Mouse (Mus musculus) midbrain, embryonic 16.5 days (tissue): ENCODE results near the gene Gypa. TPM values are rescaled to one million over a fixed set of nuclear protein-coding genes. Genes with fewer than 3 reads are reported as not detected.

Experiments used
- ATAC-seq: fragments of 200-750 bp; cut with Nextera tagmentation; 2 replicates; pipeline ENCODE4 v1.8.0; 2017; ENCODE audit warnings: moderate TSS enrichment
- H3K27ac ChIP-seq: fragments of 300-500 bp; sonication (generic); 2 replicates; pipeline ENCODE4 v1.5.1; 2014; ENCODE audit warnings: mild to moderate bottlenecking, low read length, mixed read lengths
- H3K27me3 ChIP-seq: fragments of 300-500 bp; sonication (generic); 2 replicates; pipeline ENCODE4 v1.6.1; 2014; ENCODE audit warnings: low read depth, low read length, mixed read lengths; ENCODE audit not compliant: control insufficient read depth, insufficient read depth
- H3K36me3 ChIP-seq: fragments of 300-500 bp; sonication (generic); 2 replicates; pipeline ENCODE4 v1.6.1; 2014; ENCODE audit warnings: mild to moderate bottlenecking, low read length, moderate library complexity, mixed read lengths; ENCODE audit not compliant: control insufficient read depth, insufficient read depth
- H3K4me1 ChIP-seq: fragments of 300-500 bp; sonication (generic); 2 replicates; pipeline ENCODE4 v1.6.1; 2014; ENCODE audit warnings: mild to moderate bottlenecking, low read length, mixed read lengths; ENCODE audit not compliant: control insufficient read depth, insufficient read depth
- H3K4me2 ChIP-seq: fragments of 300-500 bp; sonication (generic); 2 replicates; pipeline ENCODE4 v1.6.1; 2014; ENCODE audit warnings: mild to moderate bottlenecking, low read length, mixed read lengths
- H3K4me3 ChIP-seq: fragments of 300-500 bp; sonication (generic); 2 replicates; pipeline ENCODE4 v1.5.1; 2014; ENCODE audit warnings: low read depth, mild to moderate bottlenecking, low read length, moderate library complexity, mixed read lengths
- H3K9ac ChIP-seq: fragments of 300-500 bp; sonication (generic); 2 replicates; pipeline ENCODE4 v1.6.1; 2014; ENCODE audit warnings: low read depth, low read length, mixed read lengths
- H3K9me3 ChIP-seq: fragments of 300-500 bp; sonication (generic); replicated peaks from 2 replicates; pipeline ENCODE4 v1.6.1; 2014; ENCODE audit warnings: mild to moderate bottlenecking, low read length, mixed read lengths; ENCODE audit not compliant: control insufficient read depth, poor library complexity, severe bottlenecking
- WGBS: fragments of 180-500 bp; shearing (Covaris S2); extraction: QIAGEN DNeasy Blood & Tissue Kit; methylation state at CpG from one replicate; pipeline ENCODE4 v1.1.7; 2014; 5-methylcytosine and 5-hydroxymethylcytosine counted together
- polyA plus RNA-seq: library from polyadenylated mRNA; unstranded; fragments of >200 nt; fragmentation: Nextera tagmentation; extraction: Ambion mirVana; gene quantifications from 2 replicates; pipeline ENCODE4 v1.2.1, GENCODE M21; 2015

Gene Gypa
- polyA plus RNA-seq = 1.7 and 2.7 TPM in 2 replicates

- H3K4me3 ChIP-seq = peak within 1 kb of the TSS; percentile 46
- peak within 1 kb of the TSS; percentile 81 for H3K4me2 ChIP-seq
- 26% methylated on average over 14 of the region's 14 CpGs for WGBS
- H3K9ac ChIP-seq = peak within 1 kb of the TSS; percentile 45
- no peaks in the 10 kb centered on the region for H3K9me3 ChIP-seq
- no peaks in the 10 kb centered on the region for H3K36me3 ChIP-seq
- peak; percentile 61 for ATAC-seq
- no peaks in the 10 kb centered on the region for H3K27me3 ChIP-seq
- H3K4me1 ChIP-seq = peaks cover 6% of the 10 kb centered on the region
- no peak within 1 kb of the TSS for H3K27ac ChIP-seq
These were observed at the start of gene Gypa for GRCm38 (mm10) chr8:80493523-80494345. Gene Gypa, plus strand, starts transcription at chr8:80493781.

- Histone ChIP-seq H3K36me3 (no peaks in the 10 kb centered on the region), H3K27ac (no peak overlapping the region), H3K9ac (no peak overlapping the region), H3K9me3 (no peaks in the 10 kb centered on the region), H3K4me2 (no peak overlapping the region), H3K4me3 (no peak overlapping the region), H3K27me3 (no peaks in the 10 kb centered on the region), H3K4me1 (no peaks in the 10 kb centered on the region)
- 78% methylated on average over 4 of the region's 4 CpGs for WGBS
- ATAC-seq = no peak
These were observed 49.0 kb upstream of the Gypa start for GRCm38 (mm10) chr8:80444534-80445072.

GRCm38 (mm10) chr8:80447217-80447616 is 46.4 kb upstream of the Gypa start:
- no peak overlapping the region for H3K27ac ChIP-seq
- H3K9ac ChIP-seq = no peak overlapping the region
- H3K9me3 ChIP-seq = no peaks in the 10 kb centered on the region
- ATAC-seq = no peak
- no peak overlapping the region for H3K4me3 ChIP-seq
- H3K27me3 ChIP-seq = no peaks in the 10 kb centered on the region
- H3K4me1 ChIP-seq = no peaks in the 10 kb centered on the region
- H3K4me2 ChIP-seq = no peak overlapping the region
- WGBS = 82% methylated on average over 4 of the region's 4 CpGs
- H3K36me3 ChIP-seq = no peaks in the 10 kb centered on the region

GRCm38 (mm10) chr8:80451938-80452690 is 41.5 kb upstream of the Gypa start:
- Histone ChIP-seq H3K27ac (no peak overlapping the region), H3K36me3 (no peaks in the 10 kb centered on the region), H3K27me3 (no peaks in the 10 kb centered on the region), H3K9ac (no peak overlapping the region), H3K4me2 (peak overlapping the region; percentile 8; the same call in 1 of the 2 replicates), H3K9me3 (no peaks in the 10 kb centered on the region), H3K4me1 (no peaks in the 10 kb centered on the region), H3K4me3 (no peak overlapping the region)
- 55% methylated on average over 19 of the region's 19 CpGs for WGBS
- peak; percentile 48; the same call in 1 of the 2 replicates for ATAC-seq

GRCm38 (mm10) chr8:80463450-80463917 is 30.1 kb upstream of the Gypa start:
- Histone ChIP-seq H3K27me3 (no peaks in the 10 kb centered on the region), H3K4me1 (no peaks in the 10 kb centered on the region), H3K36me3 (no peaks in the 10 kb centered on the region), H3K9me3 (no peaks in the 10 kb centered on the region), H3K9ac (no peak overlapping the region), H3K4me3 (no peak overlapping the region), H3K4me2 (no peak overlapping the region), H3K27ac (no peak overlapping the region)
- WGBS = 80% methylated on average over 4 of the region's 4 CpGs
- no peak for ATAC-seq

GRCm38 (mm10) chr8:80474971-80475370 is 18.6 kb upstream of the Gypa start:
- Histone ChIP-seq H3K4me1 (no peaks in the 10 kb centered on the region), H3K27me3 (no peaks in the 10 kb centered on the region), H3K9ac (no peak overlapping the region), H3K4me3 (no peak overlapping the region), H3K4me2 (no peak overlapping the region), H3K36me3 (no peaks in the 10 kb centered on the region), H3K9me3 (no peaks in the 10 kb centered on the region), H3K27ac (no peak overlapping the region)
- no peak for ATAC-seq
- WGBS = 39% methylated on average over 7 of the region's 7 CpGs

GRCm38 (mm10) chr8:80478156-80478555 is 15.4 kb upstream of the Gypa start:
- ATAC-seq = no peak
- Histone ChIP-seq H3K27ac (no peak overlapping the region), H3K9ac (no peak overlapping the region), H3K4me3 (no peak overlapping the region), H3K36me3 (no peaks in the 10 kb centered on the region), H3K9me3 (no peaks in the 10 kb centered on the region), H3K27me3 (no peaks in the 10 kb centered on the region), H3K4me2 (no peak overlapping the region), H3K4me1 (no peaks in the 10 kb centered on the region)
- WGBS = 85% methylated on average over 5 of the region's 5 CpGs

- H3K9ac ChIP-seq = no peak overlapping the region
- H3K4me2 ChIP-seq = no peak overlapping the region
- 77% methylated on average over 1 of the region's 1 CpGs for WGBS
- no peak for ATAC-seq
- no peaks in the 10 kb centered on the region for H3K27me3 ChIP-seq
- no peak overlapping the region for H3K27ac ChIP-seq
- no peaks in the 10 kb centered on the region for H3K4me1 ChIP-seq
- no peaks in the 10 kb centered on the region for H3K36me3 ChIP-seq
- H3K4me3 ChIP-seq = no peak overlapping the region
- no peaks in the 10 kb centered on the region for H3K9me3 ChIP-seq
These were observed 14.5 kb upstream of the Gypa start for GRCm38 (mm10) chr8:80479129-80479528.

GRCm38 (mm10) chr8:80482173-80482572 is 11.4 kb upstream of the Gypa start:
- no peak overlapping the region for H3K4me3 ChIP-seq
- no peaks in the 10 kb centered on the region for H3K36me3 ChIP-seq
- H3K9me3 ChIP-seq = no peaks in the 10 kb centered on the region
- H3K27ac ChIP-seq = no peak overlapping the region
- H3K9ac ChIP-seq = no peak overlapping the region
- no peak overlapping the region for H3K4me2 ChIP-seq
- no peaks in the 10 kb centered on the region for H3K4me1 ChIP-seq
- H3K27me3 ChIP-seq = no peaks in the 10 kb centered on the region
- ATAC-seq = no peak
- 71% methylated on average over 6 of the region's 6 CpGs for WGBS
